Mouse (Mus musculus): ENCODE data around the gene Chmp3. TPM values are rescaled to one million over a fixed set of nuclear protein-coding genes. Genes with fewer than 3 reads are reported as not detected.
A peak's percentile ranks its signal among the peaks of the same experiment; 100 is the strongest.

The Chmp3 gene
- 100 to 1,000 TPM in 1 of 2 experiments, 10 to 100 TPM in 1; 93.8 to 103 TPM for total RNA-seq (2021)

GRCm38 (mm10) chr6:71543686-71544499 lies at the start of gene Chmp3:
Chmp3 (plus strand) TSS chr6:71543797.
- intact Hi-C loops (cut with DNase I), result loop anchor here (5.0 kb wide), 1 partner anchor 107 kb away; no protein-coding TSS in a partner anchor
- DNase-seq (ENCODE audit: low spot score in 2 of 2), result peak; percentile 95 to 97

- DNase-seq (ENCODE audit: low spot score in 2 of 2), result peak; percentile 47 to 54
- intact Hi-C loops (cut with DNase I), result loop anchor here (5.0 to 10.0 kb wide), 2 partner anchors 222 to 310 kb away; partner anchors contain the start of gene Krcc1
Measured at GRCm38 (mm10) chr6:71494341-71495020, 49.1 kb upstream of the Chmp3 start.

GRCm38 (mm10) chr6:71500575-71500974 lies 43.0 kb upstream of the Chmp3 start:
- intact Hi-C loops (cut with DNase I), result no loop called here
- DNase-seq (ENCODE audit: low spot score in 2 of 2), result peak in 1 of 2 experiments; percentile 11

- no peak for DNase-seq (ENCODE audit: low spot score in 2 of 2)
- intact Hi-C loops (cut with DNase I), result no loop called here
Measured at GRCm38 (mm10) chr6:71503001-71503400, 40.6 kb upstream of the Chmp3 start.

- DNase-seq (ENCODE audit: low spot score in 2 of 2), result no peak
- intact Hi-C loops (cut with DNase I), result no loop called here
Measured at GRCm38 (mm10) chr6:71503670-71504069, 39.9 kb upstream of the Chmp3 start.

GRCm38 (mm10) chr6:71504091-71504490 lies 39.5 kb upstream of the Chmp3 start:
- intact Hi-C loops (cut with DNase I), result no loop called here
- DNase-seq (ENCODE audit: low spot score in 2 of 2), result no peak

- no peak for DNase-seq (ENCODE audit: low spot score in 2 of 2)
- intact Hi-C loops (cut with DNase I), result no loop called here
Measured at GRCm38 (mm10) chr6:71505671-71506070, 37.9 kb upstream of the Chmp3 start.

GRCm38 (mm10) chr6:71519476-71519875 lies 24.1 kb upstream of the Chmp3 start:
- DNase-seq (ENCODE audit: low spot score in 2 of 2), result no peak
- intact Hi-C loops (cut with DNase I), result no loop called here

GRCm38 (mm10) chr6:71525556-71525955 lies 18.0 kb upstream of the Chmp3 start:
- peak; percentile 25 to 69 for DNase-seq (ENCODE audit: low spot score in 2 of 2)
- intact Hi-C loops (cut with DNase I), result no loop called here

GRCm38 (mm10) chr6:71527056-71527455 lies 16.5 kb upstream of the Chmp3 start:
- no peak for DNase-seq (ENCODE audit: low spot score in 2 of 2)
- intact Hi-C loops (cut with DNase I), result no loop called here

- intact Hi-C loops (cut with DNase I), result no loop called here
- DNase-seq (ENCODE audit: low spot score in 2 of 2), result no peak
Measured at GRCm38 (mm10) chr6:71527826-71528225, 15.8 kb upstream of the Chmp3 start.

GRCm38 (mm10) chr6:71530176-71530575 lies 13.4 kb upstream of the Chmp3 start:
- no peak for DNase-seq (ENCODE audit: low spot score in 2 of 2)
- intact Hi-C loops (cut with DNase I), result no loop called here

GRCm38 (mm10) chr6:71537286-71537685 lies 6.3 kb upstream of the Chmp3 start:
- peak in 1 of 2 experiments; percentile 23 for DNase-seq (ENCODE audit: low spot score in 2 of 2)
- intact Hi-C loops (cut with DNase I), result no loop called here

GRCm38 (mm10) chr6:71555507-71555951 lies 11.9 kb downstream of the Chmp3 start:
- intact Hi-C loops (cut with DNase I), result no loop called here
- no peak for DNase-seq (ENCODE audit: low spot score in 2 of 2)

- intact Hi-C loops (cut with DNase I), result no loop called here
- DNase-seq (ENCODE audit: low spot score in 2 of 2), result no peak
Measured at GRCm38 (mm10) chr6:71556826-71557225, 13.2 kb downstream of the Chmp3 start.

- DNase-seq (ENCODE audit: low spot score in 2 of 2), result peak in 1 of 2 experiments; percentile 64
- intact Hi-C loops (cut with DNase I), result no loop called here
Measured at GRCm38 (mm10) chr6:71568616-71569015, 25.0 kb downstream of the Chmp3 start.

- intact Hi-C loops (cut with DNase I), result no loop called here
- DNase-seq (ENCODE audit: low spot score in 2 of 2), result no peak
Measured at GRCm38 (mm10) chr6:71569025-71569424, 25.4 kb downstream of the Chmp3 start.

- no peak for DNase-seq (ENCODE audit: low spot score in 2 of 2)
- intact Hi-C loops (cut with DNase I), result no loop called here
Measured at GRCm38 (mm10) chr6:71575359-71575758, 31.8 kb downstream of the Chmp3 start.

- DNase-seq (ENCODE audit: low spot score in 2 of 2), result no peak
- intact Hi-C loops (cut with DNase I), result no loop called here
Measured at GRCm38 (mm10) chr6:71579478-71579877, 35.9 kb downstream of the Chmp3 start.

GRCm38 (mm10) chr6:71583198-71583597 lies 39.6 kb downstream of the Chmp3 start:
- intact Hi-C loops (cut with DNase I), result no loop called here

GRCm38 (mm10) chr6:71589401-71589800 lies 45.8 kb downstream of the Chmp3 start:
- DNase-seq (ENCODE audit: low spot score in 2 of 2), result no peak
- intact Hi-C loops (cut with DNase I), result no loop called here

More at GRCm38 (mm10) chr6:71583198-71583597, 39.6 kb downstream of the Chmp3 start:
- DNase-seq (ENCODE audit: low spot score in 2 of 2), result no peak

Data from left cerebral cortex, postnatal 25 days (tissue).